8 mouse cellular contexts compared by ENCODE assay signal in the genomic region with DNA sequence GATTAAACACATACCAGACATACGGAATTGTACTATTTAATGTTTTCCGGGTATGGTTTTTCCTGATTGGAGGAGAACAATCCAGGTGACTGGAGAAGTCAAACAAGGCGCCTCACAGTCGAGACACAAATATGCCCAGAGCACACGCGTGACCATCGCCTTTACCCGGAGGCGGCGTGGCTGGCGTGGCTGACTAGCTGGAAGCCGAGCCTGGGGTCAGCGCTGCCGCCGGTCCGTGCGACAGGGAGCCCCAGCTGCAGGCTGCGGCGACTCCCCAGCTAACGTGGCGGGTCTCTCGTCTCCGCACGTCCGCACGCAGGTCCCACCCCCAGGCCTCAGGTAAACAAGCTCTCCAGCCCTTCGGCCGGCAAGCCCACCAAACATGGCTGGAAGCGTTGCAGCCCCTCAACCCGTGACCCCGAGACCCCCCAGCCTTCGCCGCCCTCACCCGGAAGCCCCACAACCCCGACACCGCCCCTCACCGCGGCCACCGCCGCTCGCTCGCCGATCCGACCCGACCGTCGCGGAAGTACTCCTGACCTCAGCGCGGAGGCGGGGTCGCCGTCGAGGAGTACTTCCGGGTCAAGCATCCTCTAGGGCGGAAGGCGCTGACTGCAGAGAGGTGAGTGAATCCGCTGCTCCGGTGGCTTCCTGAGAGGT. TPM values are rescaled to one million over a fixed set of nuclear protein-coding genes. Genes with fewer than 3 reads are reported as not detected.
DNase-seq lines count a peak whose midpoint lies in the region; ATAC-seq and TF ChIP-seq lines count a peak whose summit lies in the region.

A gene (minus strand): TSS at position 527 of the 660 bp plus-strand sequence.
A gene (plus strand): TSS at position 574 of the 660 bp plus-strand sequence.

- TF ChIP-seq POLR2A in ES-Bruce4 (IDR thresholded peaks at IDR 0.05; ENCODE audit: insufficient read depth, low read length), result peak; percentile 46

- no peaks in the 10 kb centered on the region for H3K4me1 ChIP-seq in ES-Bruce4 (ENCODE audit: control insufficient read depth, insufficient read depth, low read length)
- peaks cover 8% of the 10 kb centered on the region; the same call in 1 of the 2 replicates for H3K4me1 ChIP-seq in forebrain, embryonic 14.5 days (ENCODE audit: control insufficient read depth, insufficient read depth, low read length)
- peaks cover 44% of the 10 kb centered on the region for H3K4me1 ChIP-seq in neural tube, embryonic 15.5 days

- peaks cover 4% of the 10 kb centered on the region; the same call in 1 of the 2 replicates for H3K36me3 ChIP-seq in ES-Bruce4 (ENCODE audit: control insufficient read depth, insufficient read depth, low read length, poor library complexity, severe bottlenecking)
- peaks cover 7% of the 10 kb centered on the region; the same call in 1 of the 2 replicates for H3K36me3 ChIP-seq in forebrain, embryonic 14.5 days (ENCODE audit: control insufficient read depth, insufficient read depth, low read length)
- H3K36me3 ChIP-seq in neural tube, embryonic 15.5 days, result 0 out of 2 replicates have a peak, but pooled peaks cover 7% of the 10 kb centered on the region

- peak within 1 kb of the TSS; percentile 77 for H3K9ac ChIP-seq in ES-Bruce4 (ENCODE audit: low read depth, poor library complexity, severe bottlenecking)
- H3K9ac ChIP-seq in forebrain, embryonic 14.5 days (ENCODE audit: low read length), result peak within 1 kb of the TSS; percentile 86
- peak within 1 kb of the TSS; percentile 77 for H3K9ac ChIP-seq in neural tube, embryonic 15.5 days (replicated peaks)

- under 1% methylated on average over 59 of the region's 59 CpGs for WGBS in forebrain, embryonic 14.5 days
- whole genome bisulfite sequencing in neural tube, embryonic 15.5 days, result under 1% methylated on average over 59 of the region's 59 CpGs

- peak within 1 kb of the TSS; percentile 62 for H3K4me2 ChIP-seq in forebrain, embryonic 14.5 days (ENCODE audit: low read length)
- peak within 1 kb of the TSS; percentile 65 for H3K4me2 ChIP-seq in neural tube, embryonic 15.5 days

- no peak for TF ChIP-seq CTCF in ES-Bruce4 (IDR thresholded peaks at IDR 0.05; ENCODE audit: low read depth, low read length)

- TF ChIP-seq EP300 in ES-Bruce4 (IDR thresholded peaks at IDR 0.05; ENCODE audit: insufficient read depth, low read depth, low read length), result no peak

- no peaks in the 10 kb centered on the region for H3K9me3 ChIP-seq in ES-Bruce4 (replicated peaks; ENCODE audit: control insufficient read depth, insufficient read depth, low read length, poor library complexity, severe bottlenecking)
- no peaks in the 10 kb centered on the region for H3K9me3 ChIP-seq in forebrain, embryonic 14.5 days (replicated peaks; ENCODE audit: control insufficient read depth, low read length)
- no peaks in the 10 kb centered on the region for H3K9me3 ChIP-seq in neural tube, embryonic 15.5 days (replicated peaks)

- peak within 1 kb of the TSS; percentile 40; the same call in 1 of the 2 replicates for H3K27ac ChIP-seq in ES-Bruce4 (ENCODE audit: insufficient read depth, low read length)
- H3K27ac ChIP-seq in forebrain, embryonic 14.5 days (ENCODE audit: low read depth, low read length), result peak within 1 kb of the TSS; percentile 72
- H3K27ac ChIP-seq in neural tube, embryonic 15.5 days (replicated peaks), result peak within 1 kb of the TSS; percentile 88

- ATAC-seq in cerebellum, adult (ENCODE audit: insufficient number of reproducible peaks, low FRiP score, low TSS enrichment), result peak; percentile 91
- ATAC-seq in forebrain, embryonic 14.5 days, result peak; percentile 91
- ATAC-seq in neural tube, embryonic 15.5 days (ENCODE audit: low FRiP score), result peak; percentile 96

- intact Hi-C loops in heart, postnatal 14 days (cut with DNase I), result no loop called here

- H3K4me3 ChIP-seq in ES-Bruce4 (ENCODE audit: low read depth, low read length), result peak within 1 kb of the TSS; percentile 84
- H3K4me3 ChIP-seq in forebrain, embryonic 14.5 days (ENCODE audit: low read depth, low read length), result peak within 1 kb of the TSS; percentile 95
- H3K4me3 ChIP-seq in neural tube, embryonic 15.5 days (replicated peaks), result peak within 1 kb of the TSS; percentile 93

- no peaks in the 10 kb centered on the region for H3K27me3 ChIP-seq in ES-Bruce4 (ENCODE audit: control insufficient read depth, insufficient read depth, low read length, poor library complexity, severe bottlenecking)
- no peaks in the 10 kb centered on the region for H3K27me3 ChIP-seq in forebrain, embryonic 14.5 days (replicated peaks; ENCODE audit: control insufficient read depth, insufficient read depth, low read length)
- no peaks in the 10 kb centered on the region for H3K27me3 ChIP-seq in neural tube, embryonic 15.5 days (replicated peaks)

- peak; percentile 90 for DNase-seq in forebrain, embryonic 14.5 days (ENCODE audit: low spot score)
- peak; percentile 93 to 96 for DNase-seq in heart, postnatal 14 days
- peak; percentile 90 for DNase-seq in layer of hippocampus, adult 11-12 months (ENCODE audit: low spot score)
- DNase-seq in lung, adult 18-20 months, result peak; percentile 91 to 94
- DNase-seq in testis, postnatal 14 days (ENCODE audit: low spot score), result peak; percentile 93

RNA-seq across cellular contexts. Expression of the first gene that starts in this region (rescaled TPM):
- 84.7 and 95.2 TPM in 2 replicates for polyA plus RNA-seq in ES-Bruce4 (2011; ENCODE audit: insufficient read depth, insufficient read length, low read depth, missing spikeins)
- 73.6 and 76.3 TPM in 2 replicates for polyA plus RNA-seq in forebrain, embryonic 14.5 days (2014; fragmentation: Nextera tagmentation; extraction: Ambion mirVana)
- total RNA-seq in heart, postnatal 14 days (2021), result 10 to 100 TPM; 41.5 to 42.8 TPM
- polyA plus RNA-seq in neural tube, embryonic 15.5 days (2015; fragmentation: Nextera tagmentation; extraction: Ambion mirVana), result 74.2 and 80.5 TPM in 2 replicates

RNA-seq across cellular contexts. Expression of the second gene that starts in this region (rescaled TPM):
- 63.0 and 73.5 TPM in 2 replicates for polyA plus RNA-seq in ES-Bruce4 (2011; ENCODE audit: insufficient read depth, insufficient read length, low read depth, missing spikeins)
- polyA plus RNA-seq in forebrain, embryonic 14.5 days (2014; fragmentation: Nextera tagmentation; extraction: Ambion mirVana), result 68.3 and 71.4 TPM in 2 replicates
- total RNA-seq in heart, postnatal 14 days (2021), result 10 to 100 TPM; 17.6 to 18.7 TPM
- polyA plus RNA-seq in neural tube, embryonic 15.5 days (2015; fragmentation: Nextera tagmentation; extraction: Ambion mirVana), result 52.2 and 57.6 TPM in 2 replicates

Comparison
In these comparisons a context has a peak if more than half of its experiments do, and no peak if none do; other contexts are left out.
1. Peak in every context shown above with its lines: DNase-seq, ATAC-seq, H3K4me3 ChIP-seq and H3K27ac ChIP-seq.